ENCODE assay signal across 8 mouse cellular contexts in the genomic region with DNA sequence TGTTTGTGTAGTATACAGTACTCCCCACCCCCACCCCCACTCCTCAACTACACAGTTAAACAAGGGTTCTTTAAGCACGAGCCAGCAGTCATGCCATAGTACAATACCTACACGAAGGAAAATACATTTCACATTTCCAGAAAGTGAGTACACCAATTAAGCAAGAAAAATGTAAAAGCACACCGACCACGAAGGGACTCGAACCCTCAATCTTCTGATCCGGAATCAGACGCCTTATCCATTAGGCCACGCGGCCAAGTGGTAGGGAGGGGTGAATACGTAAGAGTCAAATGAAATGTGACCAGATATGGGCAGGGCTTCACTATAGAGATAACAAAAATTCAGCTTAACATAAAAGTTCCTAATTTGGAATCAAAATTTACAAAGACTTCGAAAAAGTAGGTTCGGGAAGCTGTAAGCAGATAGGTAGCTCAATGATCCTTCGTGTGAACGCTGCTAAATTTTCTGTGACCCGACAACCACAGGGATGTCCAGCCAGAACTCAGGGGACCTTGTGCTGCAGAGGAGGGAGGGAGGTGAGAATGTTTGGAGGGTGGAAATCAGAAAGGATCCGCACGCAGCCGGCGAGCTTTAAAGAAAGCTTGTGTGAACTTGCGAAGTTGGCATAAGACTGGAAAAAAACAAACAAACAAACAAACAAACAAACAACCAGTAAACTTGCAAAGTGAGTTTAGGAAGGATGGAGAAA. TPM values are rescaled to one million over a fixed set of nuclear protein-coding genes. Genes with fewer than 3 reads are reported as not detected.
A peak's percentile ranks its signal among the peaks of the same experiment; 100 is the strongest.
DNase-seq lines count a peak whose midpoint lies in the region; ATAC-seq and TF ChIP-seq lines count a peak whose summit lies in the region.

No protein-coding gene starts in this region.

- H3K36me3 ChIP-seq in CH12.LX (replicated peaks in 1 of 2; ENCODE audit: control insufficient read depth in 1 of 2, insufficient read depth in 1 of 2, low read length in 1 of 2): no peaks in the 10 kb centered on the region
- no peaks in the 10 kb centered on the region for H3K36me3 ChIP-seq in embryonic facial prominence, embryonic 13.5 days
- no peaks in the 10 kb centered on the region for H3K36me3 ChIP-seq in heart, embryonic 11.5 days (ENCODE audit: control insufficient read depth, insufficient read depth, low read length)
- no peaks in the 10 kb centered on the region for H3K36me3 ChIP-seq in kidney, embryonic 16.5 days (ENCODE audit: insufficient read depth, low read length)
- H3K36me3 ChIP-seq in liver, adult 2 months (ENCODE audit: control insufficient read depth, insufficient read depth, low read length): no peaks in the 10 kb centered on the region
- no peaks in the 10 kb centered on the region for H3K36me3 ChIP-seq in myocyte (ENCODE audit: control insufficient read depth, insufficient read depth)
- no peaks in the 10 kb centered on the region for H3K36me3 ChIP-seq in stomach, postnatal 0 days (ENCODE audit: control insufficient read depth, insufficient read depth, low read length)

- WGBS in embryonic facial prominence, embryonic 13.5 days: 1% methylated on average over 20 of the region's 20 CpGs
- 3% methylated on average over 20 of the region's 20 CpGs for WGBS in heart, embryonic 11.5 days (ENCODE audit: insufficient replicate concordance)
- 2% methylated on average over 20 of the region's 20 CpGs for WGBS in kidney, embryonic 16.5 days
- WGBS in liver, adult 2 months: 5% methylated on average over 20 of the region's 20 CpGs
- WGBS in stomach, postnatal 0 days: 4% methylated on average over 20 of the region's 20 CpGs

- TF ChIP-seq RAD21 in CH12.LX (IDR thresholded peaks at IDR 0.05; ENCODE audit: low read depth, low read length): no peak

- H3K9ac ChIP-seq in CH12.LX (ENCODE audit: insufficient read depth, low read depth): 0 out of 2 replicates have a peak overlapping the region, but pooled peaks have one; percentile 18
- no peak overlapping the region for H3K9ac ChIP-seq in embryonic facial prominence, embryonic 13.5 days
- H3K9ac ChIP-seq in heart, embryonic 11.5 days (ENCODE audit: low read depth, low read length): no peak overlapping the region; the same call in 1 of the 2 replicates
- H3K9ac ChIP-seq in kidney, embryonic 16.5 days (replicated peaks; ENCODE audit: low read length): 0 out of 2 replicates have a peak overlapping the region, but pooled peaks have one; percentile 32
- H3K9ac ChIP-seq in liver, adult 2 months (ENCODE audit: low read depth, low read length): no peak overlapping the region
- H3K9ac ChIP-seq in stomach, postnatal 0 days (ENCODE audit: low read length): no peak overlapping the region

- DNase-seq in CH12.LX (ENCODE audit: extremely low read depth): peak; percentile 88
- peak; percentile 70 to 73 for DNase-seq in adrenal gland, postnatal 36 days
- DNase-seq in liver, adult 2 months (ENCODE audit: extremely low read depth, low read depth, low spot score): peak; percentile 65
- DNase-seq in stomach, postnatal 0 days (ENCODE audit: low spot score): peak; percentile 35

- in situ Hi-C loops in CH12.LX (cut with MboI; ENCODE audit: low pct_ligation_motif_present, low pct_unique_long_range_greater_than_20kb, low sequenced_read_pairs): no loop called here

- no peak for TF ChIP-seq CTCF in CH12.LX (conservative IDR thresholded peaks at IDR 0.05 in 1 of 2, IDR thresholded peaks at IDR 0.05 in 1 of 2; ENCODE audit: low read depth in 2 of 2, low read length in 2 of 2)
- TF ChIP-seq CTCF in liver, adult 2 months (IDR thresholded peaks at IDR 0.05; ENCODE audit: low read depth, low read length): no peak
- 0 out of 2 replicates have a peak, but pooled peaks have one; percentile 2 for TF ChIP-seq CTCF in stomach, postnatal 0 days (IDR thresholded peaks at IDR 0.05; ENCODE audit: low read depth)

- TF ChIP-seq EP300 in CH12.LX (IDR thresholded peaks at IDR 0.05; ENCODE audit: low read length): no peak
- no peak for TF ChIP-seq EP300 in stomach, postnatal 0 days (optimal IDR thresholded peaks at IDR 0.05)

- peaks cover 0 to 3% of the 10 kb centered on the region in 2 experiments; a peak in 2 of 4 replicates for H3K4me1 ChIP-seq in CH12.LX (ENCODE audit: control insufficient read depth in 1 of 2, insufficient read depth in 2 of 2)
- H3K4me1 ChIP-seq in embryonic facial prominence, embryonic 13.5 days: no peaks in the 10 kb centered on the region; the same call in 1 of the 2 replicates
- no peaks in the 10 kb centered on the region for H3K4me1 ChIP-seq in heart, embryonic 11.5 days (ENCODE audit: control insufficient read depth, insufficient read depth, low read length)
- no peaks in the 10 kb centered on the region for H3K4me1 ChIP-seq in kidney, embryonic 16.5 days (ENCODE audit: insufficient read depth, low read length)
- H3K4me1 ChIP-seq in liver, adult 2 months (ENCODE audit: control insufficient read depth, insufficient read depth, low read length): no peaks in the 10 kb centered on the region
- H3K4me1 ChIP-seq in stomach, postnatal 0 days (replicated peaks; ENCODE audit: control insufficient read depth, insufficient read depth): no peaks in the 10 kb centered on the region

- peak overlapping the region; percentile 74 for H3K4me2 ChIP-seq in CH12.LX (ENCODE audit: insufficient read depth, low read depth, poor library complexity, severe bottlenecking)
- H3K4me2 ChIP-seq in embryonic facial prominence, embryonic 13.5 days: peak overlapping the region; percentile 61
- H3K4me2 ChIP-seq in heart, embryonic 11.5 days: peak overlapping the region; percentile 65
- H3K4me2 ChIP-seq in kidney, embryonic 16.5 days (replicated peaks; ENCODE audit: low read depth, low read length): peak overlapping the region; percentile 52
- H3K4me2 ChIP-seq in myocyte (ENCODE audit: low read depth): peak overlapping the region; percentile 80
- peak overlapping the region; percentile 48 for H3K4me2 ChIP-seq in stomach, postnatal 0 days (replicated peaks; ENCODE audit: low read depth)

- H3K4me3 ChIP-seq in CH12.LX (replicated peaks in 1 of 3; ENCODE audit: low read depth in 2 of 3, low read length in 2 of 3, poor library complexity in 1 of 3) (peak overlapping the region; percentile 51 to 64 (median 60)), myocyte (peak overlapping the region; percentile 5)
- H3K4me3 ChIP-seq in embryonic facial prominence, embryonic 13.5 days: peak overlapping the region; percentile 42
- peak overlapping the region; percentile 43 for H3K4me3 ChIP-seq in heart, embryonic 11.5 days (ENCODE audit: low read depth, low read length)
- H3K4me3 ChIP-seq in kidney, embryonic 16.5 days (ENCODE audit: low read length): peak overlapping the region; percentile 49
- peak overlapping the region; percentile 52 for H3K4me3 ChIP-seq in liver, adult 2 months (ENCODE audit: insufficient read depth, low read depth, low read length)
- H3K4me3 ChIP-seq in stomach, postnatal 0 days (ENCODE audit: low read depth, low read length): peak overlapping the region; percentile 37

- no peak for TF ChIP-seq POLR2A in CH12.LX (IDR thresholded peaks at IDR 0.05; ENCODE audit: low read depth, low read length)
- TF ChIP-seq POLR2A in liver, adult 2 months (IDR thresholded peaks at IDR 0.05; ENCODE audit: extremely low read depth, insufficient read depth, low read length): no peak
- TF ChIP-seq POLR2A in myocyte (IDR thresholded peaks at IDR 0.05; ENCODE audit: insufficient read length, low read depth): no peak

- H3K27ac ChIP-seq in CH12.LX (ENCODE audit: insufficient read depth, low read depth): no peak overlapping the region
- no peak overlapping the region for H3K27ac ChIP-seq in embryonic facial prominence, embryonic 13.5 days
- H3K27ac ChIP-seq in heart, embryonic 11.5 days (ENCODE audit: low read depth, low read length): no peak overlapping the region
- H3K27ac ChIP-seq in kidney, embryonic 16.5 days (ENCODE audit: low read length): no peak overlapping the region
- no peak overlapping the region for H3K27ac ChIP-seq in liver, adult 2 months (replicated peaks; ENCODE audit: insufficient read depth, low read depth, low read length)
- H3K27ac ChIP-seq in stomach, postnatal 0 days (replicated peaks): no peak overlapping the region

- no peaks in the 10 kb centered on the region for H3K79me2 ChIP-seq in CH12.LX (replicated peaks; ENCODE audit: control insufficient read depth, extremely low read depth, insufficient read depth, poor library complexity, severe bottlenecking)
- no peaks in the 10 kb centered on the region for H3K79me2 ChIP-seq in liver, adult 2 months (ENCODE audit: control insufficient read depth, insufficient read depth, low read length)
- H3K79me2 ChIP-seq in myocyte (ENCODE audit: control insufficient read depth, insufficient read depth): no peaks in the 10 kb centered on the region

- 0 out of 2 replicates have a peak, but pooled peaks have one; percentile 32 for ATAC-seq in embryonic facial prominence, embryonic 13.5 days (ENCODE audit: insufficient number of reproducible peaks, insufficient read depth, low FRiP score, low TSS enrichment, low read depth)
- ATAC-seq in heart, embryonic 11.5 days (replicated peaks; ENCODE audit: insufficient number of reproducible peaks, low FRiP score, low TSS enrichment): peak; percentile 81
- ATAC-seq in kidney, embryonic 16.5 days (ENCODE audit: low FRiP score, low TSS enrichment): peak; percentile 59; the same call in 1 of the 2 replicates
- ATAC-seq in stomach, postnatal 0 days (ENCODE audit: low FRiP score, low TSS enrichment): peak; percentile 73

- no peak overlapping the region for H3ac ChIP-seq in myocyte (ENCODE audit: control insufficient read depth, insufficient read length)

- H3K9me3 ChIP-seq in CH12.LX (replicated peaks; ENCODE audit: low read length): peaks cover 15% of the 10 kb centered on the region
- peaks cover 2% of the 10 kb centered on the region; the same call in 1 of the 2 replicates for H3K9me3 ChIP-seq in embryonic facial prominence, embryonic 13.5 days
- H3K9me3 ChIP-seq in heart, embryonic 11.5 days (replicated peaks; ENCODE audit: control insufficient read depth, low read length): peaks cover 6% of the 10 kb centered on the region
- peaks cover 8% of the 10 kb centered on the region for H3K9me3 ChIP-seq in kidney, embryonic 16.5 days (ENCODE audit: low read length)
- H3K9me3 ChIP-seq in stomach, postnatal 0 days (ENCODE audit: control insufficient read depth, low read length): 0 out of 2 replicates have a peak, but pooled peaks cover 3% of the 10 kb centered on the region

- dilution Hi-C loops in CH12.LX (cut with MboI; ENCODE audit: extremely low pct_ligation_motif_present, extremely low pct_unique_long_range_greater_than_20kb, low sequenced_read_pairs): no loop called here

- H3K27me3 ChIP-seq in CH12.LX (replicated peaks): peaks cover 29% of the 10 kb centered on the region
- H3K27me3 ChIP-seq in embryonic facial prominence, embryonic 13.5 days: no peaks in the 10 kb centered on the region
- H3K27me3 ChIP-seq in heart, embryonic 11.5 days (ENCODE audit: control insufficient read depth, insufficient read depth, low read length): peaks cover 4% of the 10 kb centered on the region; the same call in 1 of the 2 replicates
- H3K27me3 ChIP-seq in kidney, embryonic 16.5 days (ENCODE audit: insufficient read depth, low read length): no peaks in the 10 kb centered on the region
- H3K27me3 ChIP-seq in liver, adult 2 months (ENCODE audit: control insufficient read depth, insufficient read depth, low read length): no peaks in the 10 kb centered on the region
- peaks cover 5% of the 10 kb centered on the region for H3K27me3 ChIP-seq in myocyte (ENCODE audit: control insufficient read depth, insufficient read depth, insufficient read length)
- H3K27me3 ChIP-seq in stomach, postnatal 0 days (ENCODE audit: control insufficient read depth, insufficient read depth, low read length): no peaks in the 10 kb centered on the region

RNA-seq across cellular contexts. Expression of a gene that starts 36.2 kb away (rescaled TPM):
- total RNA-seq in CH12.LX (2012; rRNA removed) (146 and 176 TPM in 2 replicates), CH12.LX (2014; rRNA removed) (134 and 141 TPM in 2 replicates)
- polyA plus RNA-seq in CH12.LX (2012; ENCODE audit: insufficient read length, low read depth) (185 and 198 TPM in 2 replicates), myocyte (2012; fragmentation: generic; extraction: Trizol) (62.4 TPM)
- 10 to 100 TPM; 53.3 to 58.8 TPM for total RNA-seq in adrenal gland, postnatal 36 days (2021)
- 129 and 143 TPM in 2 replicates for polyA plus RNA-seq in embryonic facial prominence, embryonic 13.5 days (2015; fragmentation: Nextera tagmentation; extraction: Ambion mirVana)
- polyA plus RNA-seq in heart, embryonic 11.5 days (2014; fragmentation: Nextera tagmentation; extraction: Ambion mirVana): 94.9 and 102 TPM in 2 replicates
- polyA plus RNA-seq in kidney, embryonic 16.5 days (2015; fragmentation: Nextera tagmentation; extraction: Ambion mirVana): 130 and 131 TPM in 2 replicates
- 9.4 and 16.4 TPM in 2 replicates for total RNA-seq in liver, adult 2 months (2014; rRNA removed)
- 33.9 and 39.5 TPM in 2 replicates for polyA plus RNA-seq in liver, adult 2 months (2012; rRNA removed)
- polyA plus RNA-seq in stomach, postnatal 0 days (2015; fragmentation: Nextera tagmentation; extraction: Ambion mirVana): 58.5 and 60.2 TPM in 2 replicates

Comparison
In these comparisons a context has a peak if more than half of its experiments do, and no peak if none do; other contexts are left out.
1. DNase-seq: peak in every context shown above with its lines; median percentile 88 in CH12.LX; 72 in adrenal gland, postnatal 36 days; 65 in liver, adult 2 months; 35 in stomach, postnatal 0 days.
2. H3K4me3 ChIP-seq: peak in every context shown above with its lines; median percentile 60 in CH12.LX; 52 in liver, adult 2 months; 49 in kidney, embryonic 16.5 days; 43 in heart, embryonic 11.5 days; 42 in embryonic facial prominence, embryonic 13.5 days; 37 in stomach, postnatal 0 days; 5 in myocyte.
3. H3K9ac ChIP-seq: peak in CH12.LX (single experiment) and kidney, embryonic 16.5 days (single experiment); none in embryonic facial prominence, embryonic 13.5 days (single experiment), heart, embryonic 11.5 days (single experiment), liver, adult 2 months (single experiment) and stomach, postnatal 0 days (single experiment).
4. Peak in every context shown above with its lines, with median percentiles within 50 percentile points of each other: H3K4me2 ChIP-seq and ATAC-seq.